Mouse (Mus musculus) retina, adult 2 months (tissue): ENCODE measurements around the gene Gm49358.

Source experiments
- DNase-seq: peaks from one replicate; pipeline ENCODE4 v3.0.0-alpha.2; 2012; ENCODE audit warnings: low read depth, low spot score

The Gm49358 gene

DNA sequence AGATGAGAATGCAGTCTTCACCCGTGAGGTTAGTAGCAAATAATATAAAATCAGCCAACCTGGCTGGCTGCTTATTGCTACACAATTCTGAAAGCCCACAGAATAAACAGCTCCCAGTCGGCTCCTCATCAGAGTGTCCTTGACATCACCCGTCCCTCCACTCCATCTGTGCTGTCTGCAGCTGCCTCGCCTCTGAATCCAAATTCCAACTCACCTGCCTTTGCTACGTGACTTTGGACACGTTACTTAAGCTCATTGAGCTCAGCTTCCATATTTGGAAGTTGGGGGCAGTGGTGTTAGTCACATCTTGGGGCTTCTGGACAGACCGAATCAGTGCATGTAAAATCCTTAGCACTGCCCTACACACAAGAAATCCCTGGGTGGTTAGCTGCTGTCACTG lies 108.3 kb downstream of the Gm49358 start:
- DNase-seq = peak; percentile 20

DNA sequence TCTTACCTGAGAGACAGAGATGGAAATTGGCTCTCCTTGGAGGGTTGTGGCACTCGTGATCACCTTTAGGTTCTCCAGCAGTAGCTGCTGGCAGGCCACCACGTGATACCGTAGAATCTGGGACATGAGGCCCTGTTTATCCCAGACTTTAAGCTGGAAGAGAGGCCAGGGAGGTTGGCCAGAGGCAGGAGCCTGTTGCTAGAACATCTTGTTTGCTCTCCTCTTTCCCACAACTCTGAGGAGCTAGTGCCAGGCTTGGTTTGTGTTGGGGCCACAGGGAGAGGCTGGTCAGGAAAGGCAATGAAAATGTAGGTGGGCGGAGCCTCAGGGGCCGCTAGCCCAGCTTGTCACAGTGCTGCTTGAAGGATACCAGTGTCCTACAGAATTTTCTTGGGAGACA lies 108.8 kb downstream of the Gm49358 start:
- DNase-seq = no peak

DNA sequence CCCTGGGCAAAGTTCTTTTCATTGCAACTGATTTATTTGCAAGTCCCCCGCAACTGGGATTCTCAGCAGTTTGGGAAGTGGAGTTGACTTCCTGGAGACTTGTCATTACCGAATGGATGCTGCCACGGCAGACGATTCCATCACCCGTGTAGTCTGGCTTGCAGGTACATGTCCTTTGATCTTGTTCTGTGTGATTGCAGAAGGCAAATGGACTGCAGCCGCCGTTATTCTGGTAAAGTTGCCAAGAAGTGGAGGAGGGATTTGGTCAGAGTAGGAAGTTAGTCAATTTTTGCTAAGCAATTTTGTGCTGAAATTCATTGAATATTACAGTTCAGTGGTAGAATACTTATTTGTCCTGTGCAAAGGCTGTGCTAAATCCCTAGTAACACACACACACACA lies 114.9 kb downstream of the Gm49358 start:
- no peak for DNase-seq

DNA sequence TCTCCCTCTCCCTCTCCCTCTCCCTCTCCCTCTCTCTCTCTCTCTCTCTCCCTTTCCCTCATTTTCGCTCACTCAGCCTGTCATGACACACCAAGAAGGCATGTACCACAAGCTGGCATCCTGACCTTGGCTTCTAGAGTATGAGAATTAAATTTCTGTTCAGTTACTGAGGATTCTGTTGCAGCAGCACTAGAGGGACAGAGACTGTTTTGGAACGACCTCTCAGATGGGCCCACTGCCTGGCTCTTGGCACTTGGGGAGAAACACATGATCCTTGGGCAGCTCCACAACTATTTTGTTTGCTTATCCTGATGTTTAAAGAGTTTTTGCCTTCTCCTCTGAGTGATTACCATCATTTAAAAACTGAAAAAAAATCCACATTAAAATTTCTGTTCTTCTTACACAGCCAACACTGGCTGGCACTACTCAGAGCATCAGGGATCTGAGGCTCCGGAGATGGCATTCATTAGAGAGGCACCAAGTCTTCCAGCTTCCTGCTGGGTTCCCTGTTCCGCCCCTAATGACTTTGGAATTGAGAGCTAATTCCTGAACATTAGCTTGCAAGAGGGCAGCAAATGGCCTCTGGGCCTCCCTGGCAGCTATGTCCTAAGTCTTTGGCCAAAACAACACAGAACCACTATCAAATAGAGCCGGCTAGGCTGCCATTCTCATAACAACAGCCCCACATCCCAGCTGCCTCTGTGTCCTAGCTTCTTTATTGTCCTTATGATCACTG lies 116.5 kb downstream of the Gm49358 start:
- DNase-seq = no peak

DNA sequence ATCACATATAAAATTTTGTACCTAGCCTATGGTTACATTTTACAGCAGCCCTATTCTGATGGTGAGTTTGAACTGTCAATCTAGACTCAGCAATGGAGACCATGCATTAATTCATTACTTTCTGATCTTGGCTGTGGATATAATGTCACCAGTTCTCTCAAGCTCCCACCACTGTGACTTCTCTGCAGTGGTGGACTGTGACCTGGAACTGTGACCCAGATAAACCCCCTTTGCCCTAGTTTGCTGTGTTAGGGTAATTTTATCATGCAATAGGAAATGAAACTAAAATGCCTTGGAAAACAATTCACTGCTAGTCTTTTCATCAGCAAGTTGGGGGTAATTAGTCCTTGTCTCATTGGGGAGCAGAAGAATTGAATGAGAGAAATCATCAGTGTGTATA lies 117.7 kb downstream of the Gm49358 start:
- DNase-seq = no peak
